Mouse (Mus musculus) thymus, adult 2 months (tissue): ENCODE measurements around the gene Sulf2. TPM values are rescaled to one million over a fixed set of nuclear protein-coding genes. Genes with fewer than 3 reads are reported as not detected.

Source experiments
- DNase-seq: peaks from one replicate; pipeline ENCODE4 v3.0.0; 2021
- H3K27ac ChIP-seq: fragments of 200-500 bp; 2 replicates; pipeline ENCODE4 v1.5.1; 2012; ENCODE audit warnings: low read length, control low read depth; ENCODE audit not compliant: control insufficient read depth, insufficient read depth
- H3K27me3 ChIP-seq: fragments of 200-500 bp; 2 replicates; pipeline ENCODE4 v1.6.1; 2012; ENCODE audit warnings: mild to moderate bottlenecking, low read length, moderate library complexity, mixed read lengths; ENCODE audit not compliant: control insufficient read depth, insufficient read depth
- H3K36me3 ChIP-seq: fragments of 200-500 bp; 2 replicates; pipeline ENCODE4 v1.6.1; 2012; ENCODE audit warnings: mild to moderate bottlenecking, low read length, moderate library complexity; ENCODE audit not compliant: control insufficient read depth, insufficient read depth
- H3K4me1 ChIP-seq: fragments of 200-500 bp; replicated peaks from 2 replicates; pipeline ENCODE4 v1.6.1; 2012; ENCODE audit warnings: low read length; ENCODE audit not compliant: control insufficient read depth, insufficient read depth
- H3K4me3 ChIP-seq: fragments of 200-500 bp; 2 replicates; pipeline ENCODE4 v1.5.1; 2012; ENCODE audit warnings: mild to moderate bottlenecking, low read length, control low read depth, moderate library complexity; ENCODE audit not compliant: control insufficient read depth, insufficient read depth
- CTCF ChIP-seq: fragments of 200-500 bp; IDR thresholded peaks from 2 replicates; pipeline ENCODE4 v1.5.1; 2012; ENCODE audit warnings: mild to moderate bottlenecking, control low read depth, low read length, moderate library complexity, borderline replicate concordance; ENCODE audit not compliant: control insufficient read depth, poor library complexity, insufficient read depth; ENCODE audit errors: extremely low read depth
- POLR2A ChIP-seq: fragments of 200-500 bp; IDR thresholded peaks from 2 replicates; pipeline ENCODE4 v1.6.1; 2012; ENCODE audit warnings: mild to moderate bottlenecking, low read length, control low read depth, moderate library complexity; ENCODE audit not compliant: control insufficient read depth, poor library complexity, insufficient read depth; ENCODE audit errors: extremely low read depth
- WGBS: fragments of 180-500 bp; shearing (Covaris S2); methylation state at CpG from one replicate; pipeline ENCODE4 v1.1.7; 2018; 5-methylcytosine and 5-hydroxymethylcytosine counted together
- polyA plus RNA-seq: library from polyadenylated mRNA; depleted of rRNA; stranded (reverse); fragments of >200 nt; gene quantifications from 2 replicates; pipeline ENCODE4 v1.2.3, GENCODE M21; 2012

Gene Sulf2
- polyA plus RNA-seq, 1 experiment = 24.3 TPM

DNA sequence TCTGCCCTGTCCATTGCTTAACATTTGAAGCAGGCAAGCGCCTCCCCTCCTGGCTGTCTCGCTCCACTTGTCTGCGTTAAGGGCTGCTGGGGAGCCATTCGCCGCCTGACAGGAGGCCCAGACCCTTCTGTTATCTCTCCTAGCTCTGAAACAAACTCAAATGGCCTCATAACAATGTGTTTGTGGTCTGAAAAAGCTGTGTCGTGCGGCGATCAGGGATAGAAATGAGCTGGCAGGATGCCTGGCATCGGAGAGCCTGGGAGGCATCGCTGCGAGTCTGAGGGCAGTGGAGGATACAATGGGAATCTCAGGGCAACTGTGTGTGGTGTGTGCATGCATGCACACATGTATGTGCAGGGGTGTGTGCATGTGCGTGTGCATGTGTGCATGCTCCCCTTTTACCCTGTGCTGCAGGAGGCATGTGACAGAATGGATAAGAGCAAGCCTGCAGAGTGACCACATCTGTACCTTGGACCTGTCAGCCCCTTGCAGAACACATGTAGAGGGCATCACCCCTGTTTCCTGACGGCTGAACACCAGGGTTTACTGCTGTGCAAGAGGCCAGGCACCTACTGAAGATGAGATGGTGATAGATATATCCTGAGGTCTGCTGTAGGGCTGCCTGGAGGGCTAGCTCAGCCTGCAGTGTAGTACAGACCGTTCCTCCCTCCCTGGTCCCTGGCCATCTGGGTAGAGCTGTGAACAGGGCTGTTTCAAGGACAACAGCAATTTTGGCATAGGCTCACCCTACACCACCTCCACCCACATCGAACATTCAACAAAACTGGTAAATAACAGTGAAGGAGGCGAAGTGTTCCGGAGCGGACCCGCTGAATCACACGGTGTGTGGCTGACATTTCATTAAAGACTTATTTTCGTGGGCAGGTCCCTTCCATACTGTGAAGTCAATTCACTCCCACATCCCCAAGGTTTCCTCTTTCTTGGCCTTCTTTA, 54.9 kb downstream of the Sulf2 start:
- Histone ChIP-seq H3K36me3 (no peaks in the 10 kb centered on the region), H3K4me1 (no peaks in the 10 kb centered on the region; the same call in 1 of the 2 replicates), H3K27ac (no peak overlapping the region), H3K27me3 (no peaks in the 10 kb centered on the region), H3K4me3 (no peak overlapping the region)
- DNase-seq = no peak
- TF ChIP-seq POLR2A (no peak), CTCF (no peak)
- WGBS = 90% methylated on average over 21 of the region's 21 CpGs

DNA sequence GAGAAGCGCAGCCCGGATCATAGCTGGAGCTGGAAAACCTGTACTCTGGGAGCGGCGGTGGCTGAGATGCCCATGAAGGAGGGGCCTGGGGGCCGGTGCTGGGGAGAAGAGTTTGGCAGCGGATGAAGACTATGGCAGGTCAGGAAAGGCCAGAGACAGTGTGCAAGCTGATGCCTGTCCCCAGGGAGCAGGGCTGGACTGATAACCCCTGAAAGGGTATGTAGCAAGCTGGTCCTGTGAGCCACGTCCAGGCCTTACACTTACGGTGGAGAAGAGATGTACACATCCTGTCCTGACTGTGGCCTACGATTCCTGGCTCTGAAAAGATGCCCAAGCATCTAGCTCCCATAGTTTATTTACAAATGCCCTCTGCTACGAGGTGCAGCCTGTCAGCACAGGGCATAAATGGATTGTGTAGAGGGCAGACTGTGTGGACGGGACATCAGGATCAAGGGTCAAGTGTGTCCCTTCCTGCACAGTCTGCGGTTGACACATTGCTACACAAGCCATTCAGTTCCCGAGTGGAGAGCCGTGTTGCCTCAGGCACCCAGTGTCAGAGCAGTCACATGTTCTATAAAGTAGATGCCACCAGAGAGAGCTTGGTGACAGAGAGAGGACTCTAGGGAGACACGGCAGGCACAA, 57.0 kb downstream of the Sulf2 start:
- 96% methylated on average over 15 of the region's 15 CpGs for WGBS
- Histone ChIP-seq H3K4me1 (no peaks in the 10 kb centered on the region; the same call in 1 of the 2 replicates), H3K27ac (no peak overlapping the region), H3K36me3 (no peaks in the 10 kb centered on the region), H3K4me3 (no peak overlapping the region), H3K27me3 (no peaks in the 10 kb centered on the region)
- TF ChIP-seq CTCF (no peak), POLR2A (no peak)
- no peak for DNase-seq

DNA sequence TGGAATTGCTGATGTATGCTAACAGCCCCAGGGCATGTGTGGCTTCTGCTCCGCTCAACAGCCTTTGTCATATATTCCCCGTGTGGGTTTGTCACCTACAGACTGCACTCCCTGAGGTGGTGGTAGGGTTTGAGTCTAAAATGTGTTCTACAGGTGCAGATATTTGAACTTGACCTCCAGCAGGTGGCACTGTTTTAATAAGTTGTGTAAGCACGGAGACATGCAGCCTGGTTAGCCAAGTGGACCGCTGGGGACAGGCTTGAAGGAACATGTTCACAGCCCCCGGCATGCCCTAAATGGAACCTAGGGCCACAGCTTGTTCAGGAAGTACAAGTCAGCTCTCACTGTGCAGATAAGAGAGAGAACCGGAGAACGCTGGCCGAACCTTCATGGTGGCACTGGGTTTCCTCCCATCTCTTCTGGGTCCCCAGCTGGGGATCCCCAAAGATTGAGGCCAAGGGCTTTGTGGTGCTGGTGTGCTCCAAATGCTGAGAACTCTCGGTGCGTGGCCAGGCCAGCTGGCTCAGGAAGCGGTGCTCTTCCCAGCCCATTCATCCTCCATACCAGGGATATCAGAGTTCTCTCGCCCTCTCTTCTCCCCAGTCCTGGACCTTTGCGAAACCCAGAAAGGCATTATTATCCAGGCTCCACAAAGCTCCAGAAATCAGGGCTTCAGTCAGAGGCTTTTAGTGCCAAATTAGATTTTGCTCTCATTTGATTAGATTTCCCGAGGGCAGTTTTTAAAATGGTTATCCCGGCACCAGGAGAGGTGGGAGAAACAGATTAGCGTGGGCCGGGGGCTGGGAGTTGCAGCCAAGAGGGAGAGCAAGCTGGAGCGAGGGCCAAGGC, 57.8 kb downstream of the Sulf2 start:
- 79% methylated on average over 18 of the region's 18 CpGs for whole genome bisulfite sequencing
- no peaks in the 10 kb centered on the region; the same call in 1 of the 2 replicates for H3K4me1 ChIP-seq
- peak; percentile 33; the same call in 1 of the 2 replicates for TF ChIP-seq CTCF
- TF ChIP-seq POLR2A = no peak
- no peak overlapping the region for H3K27ac ChIP-seq
- H3K4me3 ChIP-seq = no peak overlapping the region
- H3K36me3 ChIP-seq = no peaks in the 10 kb centered on the region
- H3K27me3 ChIP-seq = no peaks in the 10 kb centered on the region
- peak; percentile 35 for DNase-seq

DNA sequence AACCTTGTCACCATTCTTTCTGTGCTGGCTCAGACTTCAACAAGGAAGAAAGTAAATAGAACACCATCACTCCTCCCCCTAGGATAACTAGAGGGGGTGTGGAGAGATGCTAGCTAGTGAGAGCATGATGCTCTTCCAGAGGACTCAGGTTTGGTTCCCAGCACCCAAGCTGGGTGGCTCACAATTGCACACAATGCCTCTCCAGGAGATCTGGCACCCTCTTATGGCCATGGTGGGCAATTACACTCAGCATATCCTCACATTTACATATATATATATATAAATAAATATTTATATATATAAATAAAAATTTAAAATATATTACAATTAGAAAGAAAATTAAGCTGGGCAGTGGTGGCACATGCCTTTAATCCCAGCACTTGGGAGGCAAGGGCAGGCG, 58.6 kb downstream of the Sulf2 start:
- WGBS = 94% methylated on average over 1 of the region's 1 CpGs
- DNase-seq = no peak
- H3K27me3 ChIP-seq = no peaks in the 10 kb centered on the region
- H3K36me3 ChIP-seq = no peaks in the 10 kb centered on the region
- no peaks in the 10 kb centered on the region; the same call in 1 of the 2 replicates for H3K4me1 ChIP-seq
- peak; percentile 20; the same call in 1 of the 2 replicates for TF ChIP-seq CTCF
- no peak for TF ChIP-seq POLR2A
- no peak overlapping the region for H3K4me3 ChIP-seq
- H3K27ac ChIP-seq = no peak overlapping the region

DNA sequence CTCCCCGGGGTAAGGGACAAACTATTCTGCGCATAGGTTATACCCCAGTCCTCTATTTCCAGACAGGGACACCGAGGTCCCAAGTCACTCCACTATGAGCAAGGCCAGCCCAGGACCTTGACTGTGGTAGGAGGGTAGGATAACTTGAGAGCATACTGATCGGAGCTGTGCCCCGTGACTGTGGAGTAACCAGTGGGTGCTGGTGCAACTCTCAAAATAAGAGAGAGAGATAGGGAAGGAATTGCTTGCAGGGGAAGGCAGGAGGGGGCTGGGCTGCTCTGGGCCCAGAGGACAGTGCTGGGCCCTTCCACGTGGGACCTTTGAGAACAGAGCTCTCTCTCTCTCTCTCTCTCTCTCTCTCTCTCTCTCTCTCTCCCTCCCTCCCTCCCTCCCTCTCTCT, 59.2 kb downstream of the Sulf2 start:
- Histone ChIP-seq H3K27ac (no peak overlapping the region), H3K27me3 (no peaks in the 10 kb centered on the region)
- TF ChIP-seq CTCF (no peak), POLR2A (no peak)

DNA sequence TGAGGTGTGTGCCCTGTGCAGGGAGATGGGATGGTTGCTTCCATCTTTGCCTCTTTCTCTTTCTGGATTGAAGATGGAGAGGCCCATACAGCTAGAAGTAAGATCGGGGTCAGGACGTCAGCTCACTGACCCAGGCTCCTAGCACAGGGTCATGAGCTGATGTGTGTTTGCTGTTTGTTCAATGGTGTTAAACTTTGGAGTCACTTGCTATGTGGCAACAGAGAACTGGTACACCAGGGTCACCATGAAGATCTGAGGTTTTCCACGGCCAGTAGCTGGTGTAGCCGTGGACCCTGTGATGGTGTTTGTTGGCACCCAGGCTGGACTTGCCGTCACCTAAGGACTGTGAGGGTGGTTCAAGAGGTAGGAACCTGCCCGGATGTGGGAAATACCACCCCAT, 63.1 kb downstream of the Sulf2 start:
- H3K27ac ChIP-seq = no peak overlapping the region
- no peak overlapping the region for H3K4me3 ChIP-seq
- WGBS = over 99% methylated on average over 6 of the region's 6 CpGs
- no peaks in the 10 kb centered on the region for H3K4me1 ChIP-seq
- no peak for TF ChIP-seq POLR2A
- TF ChIP-seq CTCF = no peak
- H3K36me3 ChIP-seq = no peaks in the 10 kb centered on the region
- no peaks in the 10 kb centered on the region for H3K27me3 ChIP-seq
- DNase-seq = no peak

More for the DNA sequence above, 59.2 kb downstream of the Sulf2 start:
- WGBS = 95% methylated on average over 6 of the region's 6 CpGs
- no peaks in the 10 kb centered on the region for H3K36me3 ChIP-seq
- no peaks in the 10 kb centered on the region for H3K4me1 ChIP-seq
- no peak for DNase-seq
- H3K4me3 ChIP-seq = no peak overlapping the region
